Mouse (Mus musculus): ENCODE results near the gene Ppm1b. TPM values are rescaled to one million over a fixed set of nuclear protein-coding genes. Genes with fewer than 3 reads are reported as not detected.

The Ppm1b gene
- total RNA-seq, 2 experiments from 2014 or later: 168 to 210 TPM

- peak; percentile 60 for DNase-seq (ENCODE audit: low spot score)
Measured at GRCm38 (mm10) chr17:85023247-85024167, 67.0 kb downstream of the Ppm1b start.

- DNase-seq (ENCODE audit: low spot score): no peak
Measured at GRCm38 (mm10) chr17:85024237-85024636, 67.7 kb downstream of the Ppm1b start.

- no peak for DNase-seq (ENCODE audit: low spot score)
Measured at GRCm38 (mm10) chr17:85025151-85025550, 68.6 kb downstream of the Ppm1b start.

GRCm38 (mm10) chr17:85026436-85026835 is 69.9 kb downstream of the Ppm1b start:
- no peak for DNase-seq (ENCODE audit: low spot score)

- DNase-seq (ENCODE audit: low spot score): no peak
Measured at GRCm38 (mm10) chr17:85027247-85027646, 70.7 kb downstream of the Ppm1b start.

- no peak for DNase-seq (ENCODE audit: low spot score)
Measured at GRCm38 (mm10) chr17:85028093-85028739, 71.7 kb downstream of the Ppm1b start, which contains the start of gene Slc3a1. Gene Slc3a1 (plus strand): TSS chr17:85028376.

- DNase-seq (ENCODE audit: low spot score): no peak
Measured at GRCm38 (mm10) chr17:85028797-85029196, 72.3 kb downstream of the Ppm1b start.

- DNase-seq (ENCODE audit: low spot score): no peak
Measured at GRCm38 (mm10) chr17:85030651-85031050, 74.1 kb downstream of the Ppm1b start.

GRCm38 (mm10) chr17:85033087-85033486 is 76.5 kb downstream of the Ppm1b start:
- no peak for DNase-seq (ENCODE audit: low spot score)

- no peak for DNase-seq (ENCODE audit: low spot score)
Measured at GRCm38 (mm10) chr17:85034068-85034467, 77.5 kb downstream of the Ppm1b start.

GRCm38 (mm10) chr17:85037855-85038254 is 81.3 kb downstream of the Ppm1b start:
- DNase-seq (ENCODE audit: low spot score): no peak

- DNase-seq (ENCODE audit: low spot score): no peak
Measured at GRCm38 (mm10) chr17:85038311-85038710, 81.8 kb downstream of the Ppm1b start.

GRCm38 (mm10) chr17:85038761-85039160 is 82.2 kb downstream of the Ppm1b start:
- no peak for DNase-seq (ENCODE audit: low spot score)

- DNase-seq (ENCODE audit: low spot score): no peak
Measured at GRCm38 (mm10) chr17:85040913-85041312, 84.4 kb downstream of the Ppm1b start.

- DNase-seq (ENCODE audit: low spot score): no peak
Measured at GRCm38 (mm10) chr17:85042419-85042818, 85.9 kb downstream of the Ppm1b start.

GRCm38 (mm10) chr17:85043404-85043816 is 86.9 kb downstream of the Ppm1b start:
- no peak for DNase-seq (ENCODE audit: low spot score)

GRCm38 (mm10) chr17:85044466-85044865 is 87.9 kb downstream of the Ppm1b start:
- no peak for DNase-seq (ENCODE audit: low spot score)

GRCm38 (mm10) chr17:85045160-85045559 is 88.6 kb downstream of the Ppm1b start:
- DNase-seq (ENCODE audit: low spot score): no peak

GRCm38 (mm10) chr17:85048379-85048778 is 91.8 kb downstream of the Ppm1b start:
- no peak for DNase-seq (ENCODE audit: low spot score)

GRCm38 (mm10) chr17:85058276-85058675 is 101.7 kb downstream of the Ppm1b start:
- DNase-seq (ENCODE audit: low spot score): no peak

GRCm38 (mm10) chr17:85059136-85059535 is 102.6 kb downstream of the Ppm1b start:
- no peak for DNase-seq (ENCODE audit: low spot score)

- no peak for DNase-seq (ENCODE audit: low spot score)
Measured at GRCm38 (mm10) chr17:85063560-85063959, 107.0 kb downstream of the Ppm1b start.

GRCm38 (mm10) chr17:85067331-85067730 is 110.8 kb downstream of the Ppm1b start:
- DNase-seq (ENCODE audit: low spot score): no peak

All from gastrocnemius, adult 18-20 months (tissue).